Mouse (Mus musculus) heart, adult 11 months (tissue): Measurements from ENCODE around the gene Hoxc4.

Source experiments
- DNase-seq: peaks from one replicate; pipeline ENCODE4 v3.0.0; 2022

Hoxc4 gene

DNA sequence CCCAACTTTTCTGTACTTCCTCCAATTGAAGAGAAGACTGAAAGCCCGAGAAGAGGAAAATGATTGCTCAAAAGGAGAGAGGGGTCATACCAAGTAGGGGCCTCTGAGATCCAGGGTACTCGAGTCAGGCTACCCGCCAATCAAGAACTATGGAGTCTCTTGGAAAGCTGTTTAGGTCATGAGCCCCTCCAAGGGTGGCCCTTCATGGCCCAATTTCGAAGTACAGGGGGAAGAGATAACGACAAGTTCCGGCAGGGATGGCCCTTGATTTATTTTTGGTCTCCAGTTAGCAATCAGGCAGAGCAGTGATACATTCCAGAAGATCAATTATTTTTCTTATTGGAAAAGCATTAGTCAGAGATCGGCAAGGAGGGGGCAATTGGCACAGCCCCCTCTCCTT is 27.0 kb upstream of the Hoxc4 start:
- DNase-seq = no peak

DNA sequence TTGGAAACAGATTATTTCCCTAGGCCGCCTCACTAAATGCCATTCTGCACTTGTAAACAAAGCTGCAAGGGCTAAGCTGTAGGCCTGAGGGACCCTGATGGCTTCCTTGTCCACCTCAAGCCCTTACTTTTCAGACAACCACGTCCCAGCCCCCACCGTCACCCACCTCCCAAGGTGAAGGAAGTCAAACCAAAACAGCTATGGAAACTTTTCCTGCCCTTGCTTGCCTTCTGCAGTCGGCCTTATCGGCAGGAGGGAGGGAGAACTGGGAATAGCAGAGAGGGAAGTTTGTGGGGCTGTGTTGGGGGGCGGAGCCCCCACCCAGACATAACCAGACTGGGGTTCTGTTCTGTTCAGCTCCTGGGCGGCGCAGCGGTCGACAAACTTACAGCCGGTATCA is 26.5 kb upstream of the Hoxc4 start:
- DNase-seq = peak; percentile 88

DNA sequence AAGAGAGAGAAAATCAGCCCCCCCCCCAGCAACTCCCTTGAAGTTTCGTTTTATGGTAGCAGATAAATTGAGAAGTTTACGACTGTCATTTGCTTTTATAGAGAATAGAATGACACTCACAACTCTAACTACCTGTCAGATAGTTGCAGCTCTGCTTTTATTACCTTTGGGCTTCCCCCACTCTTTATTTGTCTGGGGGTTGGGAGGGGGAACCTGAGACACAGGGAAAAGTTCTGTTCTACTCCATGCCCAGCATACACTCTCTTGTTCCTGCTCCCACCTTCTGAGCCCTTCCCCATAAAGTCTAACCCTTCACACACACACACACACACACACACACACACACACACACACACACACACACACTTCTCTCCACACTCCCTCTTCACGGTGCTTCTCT is 25.9 kb upstream of the Hoxc4 start:
- DNase-seq = no peak

DNA sequence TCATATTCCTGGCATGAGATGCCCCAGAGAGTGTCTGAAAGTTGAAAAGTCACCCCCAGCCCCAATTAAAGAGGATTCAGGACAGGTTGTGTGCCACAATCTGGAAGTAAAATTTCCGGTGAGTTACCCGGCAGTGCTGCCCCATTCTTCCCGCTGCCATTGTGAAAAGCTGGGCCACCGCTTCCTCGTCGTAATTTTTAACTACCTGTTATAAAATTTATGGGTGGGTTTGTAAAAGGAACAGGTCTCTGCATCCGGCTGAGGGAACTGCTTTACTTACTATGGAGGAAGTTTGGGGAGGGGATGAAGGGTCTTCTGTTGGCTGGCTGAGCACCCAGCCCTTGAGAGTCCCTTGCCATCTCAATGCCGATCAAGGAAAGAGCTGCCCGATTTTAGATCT is 22.2 kb upstream of the Hoxc4 start:
- no peak for DNase-seq

DNA sequence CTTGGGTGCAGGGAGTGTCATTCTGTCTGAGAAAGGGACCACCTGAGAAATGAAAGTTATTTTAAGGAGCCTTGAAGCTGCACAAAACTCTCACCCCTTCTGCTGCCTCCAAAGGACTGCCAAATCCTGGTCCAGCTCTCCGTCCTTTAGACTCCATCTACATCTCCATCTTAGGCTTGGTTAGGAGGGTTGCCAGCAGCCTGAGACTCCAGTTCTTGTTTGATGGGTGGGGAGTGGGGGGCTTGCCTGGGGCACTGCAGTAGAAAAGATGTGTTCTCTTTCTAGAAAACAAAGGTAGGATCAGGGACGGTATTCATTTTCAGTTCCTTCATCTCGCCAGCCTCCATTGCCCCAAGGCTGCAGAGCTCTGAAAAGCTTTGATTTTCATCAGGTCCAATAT is 21.3 kb upstream of the Hoxc4 start:
- DNase-seq = no peak

DNA sequence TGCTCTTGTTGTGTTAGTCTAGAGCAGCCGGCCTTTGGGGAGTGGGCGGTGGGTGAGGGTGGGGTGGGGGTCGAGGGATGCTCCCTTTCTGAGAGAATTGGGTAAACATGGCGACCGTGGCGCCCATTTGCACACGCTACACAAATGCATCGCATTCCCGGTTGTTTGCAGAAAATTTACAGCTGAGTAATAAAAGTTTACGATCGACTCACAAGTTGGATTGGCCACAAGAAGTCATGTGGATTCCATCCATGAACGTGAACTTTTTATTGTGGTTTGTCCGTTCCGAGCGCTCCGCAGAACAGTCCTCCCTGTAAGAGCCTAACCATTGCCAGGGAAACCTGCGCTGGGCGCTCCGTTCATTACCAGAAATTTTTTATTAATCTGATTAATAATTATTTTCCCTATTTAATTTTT is 20.8 kb upstream of the Hoxc4 start, which contains the start of gene Hoxc6:
Gene Hoxc6, plus strand, starts transcription at position 319 of the 417 bp plus-strand sequence.
- no peak for DNase-seq

DNA sequence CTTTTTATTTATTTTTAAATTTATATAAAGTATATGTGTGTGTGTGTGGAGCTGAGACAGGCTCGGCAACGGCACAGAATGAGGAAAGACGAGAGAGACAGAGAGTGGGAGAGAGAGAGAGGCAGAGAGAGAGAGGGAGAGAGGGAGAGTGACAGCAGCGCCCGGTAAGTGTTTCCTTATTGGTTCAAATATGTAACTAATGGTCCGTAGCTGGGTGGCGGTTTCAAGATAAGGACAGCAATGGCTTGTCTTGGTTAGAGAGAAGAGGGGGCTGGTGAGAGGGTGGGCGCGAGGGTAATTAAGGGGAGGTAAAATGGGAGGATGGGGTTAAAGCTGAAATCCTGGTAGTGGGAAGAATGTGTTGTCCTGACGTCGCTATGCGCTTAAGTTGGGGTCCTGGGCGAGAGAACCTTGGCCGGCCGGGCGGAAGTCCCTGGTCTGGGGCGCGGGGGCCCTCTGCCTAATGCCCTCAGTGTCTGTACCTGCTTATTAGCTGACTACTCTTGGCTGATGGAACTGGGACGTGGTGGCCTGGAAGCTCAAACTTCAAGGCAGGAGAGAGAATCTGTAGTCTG is 20.0 kb upstream of the Hoxc4 start:
- DNase-seq = no peak

DNA sequence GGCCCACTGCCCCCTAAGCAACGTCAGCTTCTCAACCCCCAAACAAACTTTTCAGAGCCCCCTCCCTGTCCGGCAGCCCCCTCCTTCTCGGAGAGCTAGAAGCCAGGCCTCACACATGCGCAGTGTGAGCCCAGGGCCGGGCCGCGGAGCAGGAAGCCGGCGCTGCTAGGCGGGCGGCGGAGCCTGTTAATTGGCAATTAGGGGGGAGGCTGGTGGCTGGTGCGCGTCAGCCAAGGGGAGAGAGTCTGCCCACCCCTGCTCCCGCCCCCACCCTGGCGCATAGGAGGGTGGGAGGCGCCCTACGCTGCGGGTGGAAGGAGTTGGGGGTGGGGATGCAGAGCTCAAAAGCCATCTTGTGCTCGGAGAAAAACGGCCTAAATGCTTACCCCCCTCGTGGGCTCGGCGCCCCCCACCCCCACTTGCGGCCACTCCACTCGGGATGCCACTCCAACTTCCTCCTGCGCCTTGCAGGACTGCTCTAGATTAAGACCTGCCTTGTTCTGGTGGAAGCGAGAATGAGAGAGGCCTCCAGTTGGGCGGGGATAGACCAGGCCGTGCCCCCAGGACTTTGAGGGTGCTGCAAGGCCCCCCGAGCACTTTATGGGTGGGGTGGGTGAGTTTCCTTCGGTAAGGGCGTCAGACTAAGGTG is 19.4 kb upstream of the Hoxc4 start:
- DNase-seq = peak; percentile 98

DNA sequence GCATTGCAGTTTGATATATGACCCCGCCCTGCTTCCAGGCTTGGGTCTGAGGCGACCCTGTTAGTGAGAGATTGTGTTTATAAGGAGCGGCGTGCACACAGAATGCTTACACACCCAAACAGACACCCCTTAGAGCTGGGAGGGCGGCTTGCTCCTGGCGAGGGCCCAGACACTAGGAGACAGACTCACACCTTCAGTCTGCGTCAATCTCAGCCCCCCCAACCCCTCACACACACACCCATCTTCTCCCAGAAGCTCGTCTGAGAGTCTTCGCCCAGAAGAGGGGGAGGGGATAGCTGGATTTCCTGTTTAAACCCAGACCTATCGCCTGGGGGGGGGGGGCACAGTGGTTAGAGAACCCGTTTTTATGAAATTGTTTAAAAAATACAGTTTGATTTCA is 18.8 kb upstream of the Hoxc4 start:
- DNase-seq = peak; percentile 87

DNA sequence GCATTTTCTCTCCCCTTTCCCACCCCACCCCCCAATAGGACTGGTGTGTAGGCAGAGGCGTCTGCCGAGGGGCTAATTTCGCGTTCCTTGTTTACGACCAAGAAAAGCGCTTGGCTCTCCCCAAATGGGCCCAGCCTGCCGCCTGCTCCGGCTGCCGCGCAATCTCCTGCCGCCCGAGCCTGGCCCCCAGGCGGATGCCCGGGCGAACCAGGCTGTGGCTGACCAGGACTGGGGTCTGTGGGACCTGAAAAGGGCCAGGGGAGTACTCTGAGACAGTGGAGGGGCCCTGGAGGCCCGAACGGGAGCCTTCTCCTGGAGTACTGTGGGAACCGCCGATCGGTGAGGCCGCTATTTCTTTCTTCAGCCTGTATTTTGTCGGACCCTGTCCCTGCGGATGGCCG is 18.2 kb upstream of the Hoxc4 start:
- DNase-seq = peak; percentile 92

DNA sequence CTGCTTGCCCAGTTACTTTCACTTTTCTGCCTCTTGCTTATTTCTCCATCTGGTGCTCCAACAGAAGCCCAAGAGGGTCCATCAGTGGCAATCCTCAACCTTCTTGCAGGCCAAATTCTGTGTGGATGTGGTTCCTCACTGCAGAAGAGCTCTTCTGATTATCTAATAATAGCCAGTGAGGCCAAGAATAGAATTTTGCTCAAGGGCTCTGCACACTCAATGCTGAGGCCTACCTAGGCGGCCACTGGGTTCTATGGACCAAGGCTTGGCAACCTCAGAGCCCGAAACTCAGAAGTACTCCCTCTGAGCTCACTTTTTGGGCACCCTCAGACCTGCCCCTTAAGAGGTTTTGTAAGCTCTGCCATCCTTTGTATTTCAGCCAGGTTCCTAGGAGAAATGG is 17.4 kb upstream of the Hoxc4 start:
- peak; percentile 65 for DNase-seq

DNA sequence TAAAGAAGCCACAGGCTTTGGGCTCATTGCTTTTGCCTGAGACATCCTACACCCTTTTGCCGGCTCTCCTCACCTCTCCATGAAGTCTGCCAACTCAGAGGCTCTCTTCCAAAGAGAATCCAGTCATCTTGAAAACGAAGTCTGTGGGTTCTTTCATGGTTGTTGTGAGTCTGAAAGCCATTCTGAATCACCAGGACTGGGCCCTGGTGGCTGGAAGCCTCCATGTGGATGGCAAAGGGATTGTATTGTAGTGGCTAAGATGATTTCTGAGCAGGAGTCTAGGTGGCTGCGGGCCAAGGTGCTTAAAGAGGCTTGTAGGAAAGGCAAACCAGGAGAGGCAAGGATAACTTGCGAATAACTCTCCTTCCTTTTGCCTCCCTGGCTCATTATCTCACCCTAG is 16.6 kb upstream of the Hoxc4 start:
- no peak for DNase-seq

DNA sequence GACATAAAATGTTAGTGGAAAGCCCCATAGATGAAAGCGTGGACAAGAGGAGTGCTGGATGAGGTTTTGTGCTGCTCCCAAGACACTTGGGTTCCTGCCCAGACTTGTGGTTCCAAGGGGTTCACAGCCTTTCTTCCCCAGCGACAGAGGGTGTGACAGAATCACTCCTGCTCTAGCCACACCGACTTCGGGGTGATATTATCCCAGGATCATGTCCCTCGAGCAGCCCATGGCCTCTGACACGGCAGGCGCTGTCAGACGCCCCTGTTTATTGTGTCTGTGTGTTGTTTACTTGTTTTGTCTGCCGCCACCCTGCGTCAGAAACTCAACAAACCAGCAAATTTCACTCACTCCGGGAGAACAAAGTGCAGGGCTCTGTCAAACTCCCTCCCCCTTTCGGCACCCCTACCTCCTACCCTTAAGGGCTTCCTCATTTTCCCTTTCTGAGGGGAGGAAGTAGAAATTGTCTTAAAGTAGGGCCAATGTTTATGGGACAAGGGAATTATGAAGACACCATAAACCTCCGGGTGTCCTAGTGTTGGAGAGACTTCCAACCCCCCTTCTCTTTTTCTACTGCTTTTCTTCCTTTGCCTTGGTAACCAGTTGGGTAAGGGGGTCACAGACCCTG is 15.8 kb upstream of the Hoxc4 start:
- peak; percentile 80 for DNase-seq

DNA sequence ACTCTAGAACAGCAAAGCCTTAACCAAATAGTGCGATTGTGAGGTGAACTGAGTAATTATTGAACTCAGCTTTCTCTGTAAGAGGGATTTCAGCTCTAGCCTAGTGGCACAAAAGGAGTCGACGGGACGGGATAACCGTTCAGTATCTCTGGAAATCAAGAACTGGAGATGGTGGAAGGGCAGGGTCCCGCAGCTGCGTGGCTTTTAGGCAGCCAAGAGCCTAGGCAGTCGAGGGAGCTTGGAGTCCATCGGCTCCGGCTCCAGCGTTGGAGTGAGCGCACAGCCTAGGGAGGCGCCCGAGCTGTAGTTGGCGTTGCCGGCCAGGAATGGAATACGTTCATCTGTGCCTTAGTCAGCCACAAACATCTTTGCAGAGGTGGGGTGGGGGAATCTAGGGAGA is 13.4 kb upstream of the Hoxc4 start:
- DNase-seq = peak; percentile 60

DNA sequence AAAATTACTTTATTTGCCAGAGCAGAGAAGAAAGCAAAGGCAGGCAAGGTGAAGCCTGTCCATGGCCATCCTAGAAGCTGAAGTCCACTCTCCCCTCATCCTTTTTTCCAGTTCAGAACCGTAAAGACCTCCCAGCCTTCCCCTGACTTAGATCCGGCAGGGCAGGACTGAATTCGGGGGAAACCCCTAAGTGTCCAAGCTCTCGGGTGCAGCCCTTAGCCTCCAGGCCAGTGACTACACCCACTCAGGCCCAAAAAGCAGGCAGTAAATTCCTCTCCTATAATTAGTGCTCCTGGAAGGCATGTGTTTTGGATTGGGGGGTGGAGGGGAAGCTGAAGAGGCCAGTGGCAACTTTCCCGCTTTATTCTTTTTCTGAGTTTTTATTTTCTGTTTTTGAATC is 12.9 kb upstream of the Hoxc4 start:
- peak; percentile 74 for DNase-seq

DNA sequence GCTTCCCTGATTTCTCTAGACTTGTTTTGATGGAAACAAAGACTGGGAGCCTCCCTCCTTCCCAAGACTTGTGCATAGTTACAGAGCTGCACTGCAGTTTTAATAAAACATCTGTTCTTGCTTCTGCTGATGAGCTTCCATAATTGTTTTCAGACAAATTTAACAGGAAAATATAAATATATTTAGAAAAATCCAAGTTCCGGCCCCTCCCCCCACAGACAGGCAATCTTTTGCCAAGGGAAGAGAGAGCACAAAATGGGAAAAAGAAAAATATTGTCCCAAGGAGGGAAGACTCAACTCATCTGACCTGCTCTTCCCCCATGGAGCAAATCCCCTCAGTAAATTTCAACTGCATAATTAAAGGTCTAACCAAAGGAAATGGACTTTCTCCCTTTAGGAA is 12.4 kb upstream of the Hoxc4 start:
- no peak for DNase-seq

DNA sequence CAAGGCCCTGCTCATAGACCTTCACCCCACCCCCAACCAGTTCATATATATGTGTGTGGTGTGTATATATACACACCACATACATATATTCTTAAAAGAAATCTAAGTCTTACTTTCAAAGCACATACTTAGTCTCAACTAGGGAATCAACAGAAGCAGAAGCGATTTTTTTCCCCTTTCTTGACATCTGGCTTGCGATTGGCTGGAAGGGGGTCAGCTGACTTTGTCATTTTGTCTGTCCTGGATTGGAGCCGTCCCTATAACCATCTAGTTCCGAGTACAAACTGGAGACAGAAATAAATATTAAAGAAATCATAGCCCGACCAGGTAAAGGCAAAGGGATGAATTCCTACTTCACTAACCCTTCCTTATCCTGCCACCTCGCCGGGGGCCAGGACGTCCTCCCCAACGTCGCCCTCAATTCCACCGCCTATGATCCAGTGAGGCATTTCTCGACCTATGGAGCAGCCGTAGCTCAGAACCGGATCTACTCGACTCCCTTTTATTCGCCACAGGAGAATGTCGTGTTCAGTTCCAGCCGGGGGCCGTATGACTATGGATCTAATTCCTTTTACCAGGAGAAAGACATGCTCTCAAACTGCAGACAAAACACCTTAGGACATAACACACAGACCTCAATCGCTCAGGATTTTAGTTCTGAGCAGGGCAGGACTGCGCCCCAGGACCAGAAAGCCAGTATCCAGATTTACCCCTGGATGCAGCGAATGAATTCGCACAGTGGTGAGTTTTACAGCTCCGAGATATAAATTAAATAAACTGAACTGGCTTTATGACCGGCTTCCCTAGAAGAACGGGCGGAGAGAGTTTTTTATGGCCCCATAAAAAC is 9.2 kb upstream of the Hoxc4 start:
- DNase-seq = peak; percentile 79

DNA sequence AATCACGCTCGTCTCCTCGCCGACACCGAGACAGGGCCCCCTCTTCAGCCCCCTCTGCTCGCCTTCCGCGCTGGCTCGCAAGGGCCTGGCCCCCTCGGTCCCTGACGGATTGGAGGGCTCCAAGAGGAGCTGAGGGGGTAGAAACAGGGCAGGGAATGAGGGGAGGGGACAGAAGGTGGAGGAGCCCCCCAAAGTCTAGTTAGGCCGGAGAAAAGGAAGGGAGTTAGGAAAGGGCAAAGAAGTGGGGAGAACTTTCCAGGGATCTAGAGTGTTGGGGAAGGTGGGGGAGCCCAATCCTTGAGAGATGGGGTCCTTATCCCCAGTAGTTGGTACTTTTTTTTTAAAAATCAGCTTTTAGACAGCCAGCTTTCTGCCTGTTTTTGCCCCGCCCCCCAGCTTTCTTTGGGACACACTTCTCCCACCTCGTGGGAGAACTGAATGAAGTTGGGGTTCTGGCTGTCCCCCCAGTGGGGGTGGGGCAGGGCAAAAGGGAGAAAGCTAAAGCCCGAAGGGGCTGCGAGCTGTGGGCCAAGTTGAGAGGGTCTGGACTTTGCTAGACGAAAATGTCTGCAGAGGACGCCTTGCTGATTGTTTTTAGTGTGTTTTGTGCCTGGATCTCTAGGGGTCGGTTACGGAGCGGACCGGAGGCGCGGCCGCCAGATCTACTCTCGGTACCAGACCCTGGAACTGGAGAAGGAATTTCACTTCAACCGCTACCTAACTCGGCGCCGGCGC is 8.5 kb upstream of the Hoxc4 start:
- peak; percentile 77 for DNase-seq

DNA sequence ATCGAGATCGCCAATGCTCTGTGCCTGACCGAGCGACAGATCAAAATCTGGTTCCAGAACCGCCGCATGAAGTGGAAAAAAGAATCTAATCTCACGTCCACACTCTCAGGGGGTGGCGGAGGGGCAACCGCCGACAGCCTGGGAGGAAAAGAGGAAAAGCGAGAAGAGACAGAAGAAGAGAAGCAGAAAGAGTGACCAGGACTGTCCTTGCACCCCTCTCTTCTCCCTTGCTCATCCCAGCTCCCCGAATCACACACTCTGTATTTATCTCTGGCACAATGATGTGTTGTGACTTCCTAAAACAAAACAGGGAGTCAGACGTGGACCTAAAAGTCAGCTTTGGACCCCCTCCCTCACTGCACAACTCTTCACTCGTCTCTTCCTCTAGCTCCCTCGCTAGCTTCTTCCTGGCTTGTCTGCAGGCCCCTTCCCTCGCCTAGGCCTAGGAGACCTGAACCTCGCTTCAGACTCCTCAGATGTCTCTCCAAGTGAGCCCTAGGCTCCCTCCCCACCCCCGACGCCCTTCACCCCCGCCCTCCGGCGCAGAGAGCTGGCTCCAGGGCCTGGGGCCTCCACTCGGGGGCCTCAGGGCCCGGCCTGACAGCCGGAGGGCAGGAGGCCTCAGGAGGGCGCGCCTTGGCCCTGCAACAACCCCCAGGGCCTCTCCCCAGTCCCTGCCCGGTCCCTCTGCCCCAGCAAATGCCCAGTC is 7.7 kb upstream of the Hoxc4 start:
- peak; percentile 75 for DNase-seq

DNA sequence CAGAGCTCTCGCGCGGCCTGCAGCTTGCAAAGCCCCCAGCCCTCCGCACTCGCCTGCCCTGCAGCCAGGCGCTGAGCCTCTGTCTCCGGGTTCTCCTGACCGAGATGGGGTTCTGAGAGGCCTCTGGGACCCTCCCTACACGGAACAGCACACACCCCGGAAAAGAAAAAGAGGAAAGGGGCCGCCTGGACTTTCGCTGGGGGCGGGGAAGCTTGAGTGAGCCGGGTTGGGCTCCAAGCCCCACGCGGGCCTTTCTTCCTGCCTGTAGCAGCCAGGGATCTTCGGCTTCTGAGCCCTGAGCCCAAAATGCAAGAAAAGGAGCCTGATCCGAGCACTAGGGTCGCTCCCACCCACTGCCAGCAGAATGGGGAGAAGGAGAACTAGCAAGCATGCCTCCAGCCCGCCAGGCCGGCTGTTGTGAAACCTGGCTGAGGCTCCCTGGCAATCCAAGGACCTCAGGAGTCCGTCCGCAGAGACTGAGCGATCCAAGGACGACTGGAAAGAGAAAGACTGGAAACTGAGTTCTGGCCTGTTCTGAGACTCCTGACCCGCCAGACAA is 6.7 kb upstream of the Hoxc4 start:
- peak; percentile 84 for DNase-seq

DNA sequence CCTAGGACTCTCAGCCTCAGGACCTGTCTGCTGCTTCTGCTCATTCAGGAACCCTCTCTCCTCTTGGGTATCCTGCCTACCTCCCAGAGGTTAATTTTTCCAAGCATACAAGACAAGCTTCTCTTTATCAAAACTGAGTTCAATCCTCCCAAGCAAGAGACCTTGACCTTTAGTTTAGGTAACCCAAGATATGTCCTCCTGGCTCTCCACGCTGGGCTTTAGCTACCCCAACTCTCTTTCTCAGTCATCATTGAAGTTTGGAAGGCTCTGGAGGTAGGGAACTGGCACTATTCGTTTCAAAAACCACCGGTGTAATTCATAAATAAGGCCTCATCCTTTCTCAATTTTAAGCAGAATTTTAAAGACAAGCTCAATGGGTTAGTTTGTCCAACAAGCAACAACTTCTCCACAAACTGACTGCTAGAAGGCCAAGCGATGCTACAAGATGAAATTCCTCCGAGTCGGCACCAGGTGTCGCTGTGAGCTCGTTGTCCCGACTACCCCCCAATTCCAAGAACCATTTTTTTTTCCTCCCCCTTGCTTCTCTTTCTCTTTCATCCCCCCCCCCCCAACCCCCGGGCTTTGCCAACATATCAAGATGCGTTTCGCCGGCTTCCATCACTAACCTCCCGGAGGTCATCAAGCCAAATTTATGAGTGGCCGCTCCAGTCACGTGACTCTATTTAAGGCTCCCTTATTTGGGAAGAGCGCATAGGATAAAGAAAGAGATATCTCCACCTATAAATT is 5.3 kb upstream of the Hoxc4 start:
- DNase-seq = peak; percentile 90
